Mouse (Mus musculus) limb, embryonic 14.5 days (tissue): ENCODE data around the gene Yipf1. TPM values are rescaled to one million over a fixed set of nuclear protein-coding genes. Genes with fewer than 3 reads are reported as not detected.

ENCODE experiments used
- ATAC-seq: fragments of 200-750 bp; cut with Nextera tagmentation; 2 replicates; pipeline ENCODE4 v1.8.0; 2017; ENCODE audit warnings: low read depth, moderate number of reproducible peaks, moderate TSS enrichment; ENCODE audit not compliant: low FRiP score
- DNase-seq: peaks from one replicate; pipeline ENCODE4 v3.0.0-alpha.2; 2015; ENCODE audit warnings: low spot score
- H3K27ac ChIP-seq: fragments of 300-500 bp; sonication (generic); replicated peaks from 2 replicates; pipeline ENCODE4 v1.5.1; 2014; ENCODE audit warnings: low read depth, mild to moderate bottlenecking, low read length, moderate library complexity, mixed read lengths
- H3K27me3 ChIP-seq: fragments of 300-500 bp; sonication (generic); 2 replicates; pipeline ENCODE4 v1.6.1; 2014; ENCODE audit warnings: low read length, mixed read lengths; ENCODE audit not compliant: control insufficient read depth, insufficient read depth
- H3K36me3 ChIP-seq: fragments of 300-500 bp; sonication (generic); 2 replicates; pipeline ENCODE4 v1.6.1; 2014; ENCODE audit warnings: mild to moderate bottlenecking, low read length, moderate library complexity, mixed read lengths; ENCODE audit not compliant: control insufficient read depth, insufficient read depth
- H3K4me1 ChIP-seq: fragments of 300-500 bp; sonication (generic); 2 replicates; pipeline ENCODE4 v1.6.1; 2014; ENCODE audit warnings: antibody characterized with exemption, low read length, mixed read lengths; ENCODE audit not compliant: control insufficient read depth, insufficient read depth
- H3K4me2 ChIP-seq: fragments of 300-500 bp; sonication (generic); replicated peaks from 2 replicates; pipeline ENCODE4 v1.6.1; 2014; ENCODE audit warnings: low read depth, mild to moderate bottlenecking, low read length, moderate library complexity; ENCODE audit not compliant: severe bottlenecking
- H3K4me3 ChIP-seq: fragments of 300-500 bp; sonication (generic); replicated peaks from 2 replicates; pipeline ENCODE4 v1.5.1; 2014; ENCODE audit warnings: low read length
- H3K9ac ChIP-seq: fragments of 300-500 bp; sonication (generic); 2 replicates; pipeline ENCODE4 v1.6.1; 2014; ENCODE audit warnings: mild to moderate bottlenecking, low read depth, low read length, moderate library complexity; ENCODE audit not compliant: severe bottlenecking
- H3K9me3 ChIP-seq: fragments of 300-500 bp; sonication (generic); 2 replicates; pipeline ENCODE4 v1.6.1; 2016; ENCODE audit warnings: low read length; ENCODE audit not compliant: control insufficient read depth
- POLR2A ChIP-seq: fragments of 200-500 bp; IDR thresholded peaks from 2 replicates; pipeline ENCODE4 v1.8.0; 2012; ENCODE audit warnings: inconsistent platforms, mild to moderate bottlenecking, moderate library complexity, borderline replicate concordance; ENCODE audit not compliant: insufficient read depth, insufficient read length; ENCODE audit errors: extremely low read depth
- WGBS: fragments of 180-500 bp; shearing (Covaris S2); extraction: QIAGEN DNeasy Blood & Tissue Kit; methylation state at CpG from one replicate; pipeline ENCODE4 v1.1.7; 2014; 5-methylcytosine and 5-hydroxymethylcytosine counted together
- polyA plus RNA-seq, 2 experiments: library from polyadenylated mRNA; depleted of rRNA in 1 of 2; stranded (reverse) in 1 of 2; unstranded in 1 of 2; fragments of >200 nt; fragmentation: Nextera tagmentation in 1 of 2; extraction: Ambion mirVana in 1 of 2; gene quantifications; 2 replicates each; pipeline versions ENCODE4 v1.2.1 to v1.2.3; 2012 to 2014

Yipf1 gene
- polyA plus RNA-seq, 2 experiments: 35.8 to 55.2 TPM

GRCm38 (mm10) chr4:107387038-107387437, 72.9 kb downstream of the Yipf1 start:
- 87% methylated on average over 4 of the region's 4 CpGs for WGBS

DNA sequence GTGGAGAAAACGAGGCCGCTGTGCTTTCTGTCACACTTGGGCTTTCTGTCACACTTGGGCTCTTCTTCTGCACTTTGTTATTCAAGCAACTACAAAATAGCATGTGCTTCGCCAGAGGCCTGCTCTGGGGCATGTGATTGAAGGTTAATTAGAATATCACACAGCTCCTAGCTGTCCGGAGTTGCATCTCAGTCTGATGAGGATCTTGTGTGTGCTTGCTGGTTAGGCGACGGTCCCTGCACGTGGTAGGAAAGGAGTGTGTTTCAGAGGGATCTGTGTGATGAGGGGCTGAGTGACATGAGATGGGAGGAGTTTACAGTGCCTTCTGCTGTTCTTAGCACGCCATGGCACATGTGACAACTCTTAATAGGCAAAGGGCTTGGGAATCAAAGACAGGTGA, 73.3 kb downstream of the Yipf1 start:
- DNase-seq: no peak

More at GRCm38 (mm10) chr4:107387038-107387437, 72.9 kb downstream of the Yipf1 start:
- H3K9ac ChIP-seq: no peak overlapping the region
- H3K36me3 ChIP-seq: peaks cover 87% of the 10 kb centered on the region
- H3K9me3 ChIP-seq: no peaks in the 10 kb centered on the region
- ATAC-seq (no peak), DNase-seq (peak; percentile 20)
- H3K4me1 ChIP-seq: no peaks in the 10 kb centered on the region
- H3K4me3 ChIP-seq: no peak overlapping the region
- H3K27me3 ChIP-seq: no peaks in the 10 kb centered on the region
- no peak overlapping the region for H3K27ac ChIP-seq
- TF ChIP-seq POLR2A: no peak
- no peak overlapping the region for H3K4me2 ChIP-seq

DNA sequence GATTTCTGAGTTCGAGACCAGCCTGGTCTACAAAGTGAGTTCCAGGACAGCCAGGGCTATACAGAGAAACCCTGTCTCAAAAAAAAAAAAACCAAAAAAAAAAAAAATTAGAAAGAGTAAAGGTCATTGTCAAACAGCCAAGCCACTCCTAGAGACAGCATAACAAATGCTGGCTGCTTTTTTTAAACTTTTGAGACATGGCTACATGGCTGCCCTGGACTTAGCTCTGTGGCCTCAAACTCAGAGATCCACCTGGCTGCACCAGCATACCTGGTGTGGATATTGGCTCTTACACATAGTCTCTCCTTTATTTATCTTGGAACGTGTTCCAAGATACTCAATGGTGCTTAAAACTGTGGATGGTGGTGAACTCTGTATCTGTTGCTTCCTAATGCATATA, 74.1 kb downstream of the Yipf1 start:
- no peaks in the 10 kb centered on the region for H3K4me1 ChIP-seq
- no peak overlapping the region for H3K9ac ChIP-seq
- H3K9me3 ChIP-seq: no peaks in the 10 kb centered on the region
- DNase-seq (no peak), ATAC-seq (no peak)
- H3K4me3 ChIP-seq: no peak overlapping the region
- H3K4me2 ChIP-seq: no peak overlapping the region
- no peaks in the 10 kb centered on the region for H3K27me3 ChIP-seq
- H3K27ac ChIP-seq: no peak overlapping the region
- TF ChIP-seq POLR2A: no peak
- WGBS: 95% methylated on average over 2 of the region's 2 CpGs
- H3K36me3 ChIP-seq: peaks cover 87% of the 10 kb centered on the region

More for the DNA sequence above, 73.3 kb downstream of the Yipf1 start:
- H3K4me1 ChIP-seq: no peaks in the 10 kb centered on the region
- no peaks in the 10 kb centered on the region for H3K9me3 ChIP-seq
- 92% methylated on average over 8 of the region's 8 CpGs for WGBS
- no peaks in the 10 kb centered on the region for H3K27me3 ChIP-seq
- peaks cover 88% of the 10 kb centered on the region for H3K36me3 ChIP-seq
- no peak for ATAC-seq
- no peak for TF ChIP-seq POLR2A
- no peak overlapping the region for H3K4me2 ChIP-seq
- H3K9ac ChIP-seq: no peak overlapping the region
- H3K27ac ChIP-seq: no peak overlapping the region
- H3K4me3 ChIP-seq: no peak overlapping the region

DNA sequence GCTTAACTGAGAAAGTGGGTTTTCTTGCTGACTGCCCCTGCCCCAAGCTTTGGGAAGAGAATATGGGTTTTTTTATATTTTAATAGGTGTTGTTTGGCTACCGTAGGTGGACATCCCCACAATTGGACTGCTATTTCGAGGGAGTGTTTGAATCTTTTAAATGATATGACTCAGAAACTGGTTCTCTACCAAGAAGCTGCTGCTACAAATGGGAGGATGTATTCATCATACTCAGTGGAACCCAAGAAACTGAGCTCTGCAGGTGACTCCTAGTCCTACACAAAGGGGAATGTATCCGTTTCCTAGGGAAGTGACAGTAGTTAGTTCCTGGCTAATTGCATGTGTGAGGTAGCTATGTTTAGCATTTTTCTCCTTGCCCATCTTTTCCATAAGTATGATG, 75.2 kb downstream of the Yipf1 start:
- no peak overlapping the region for H3K9ac ChIP-seq
- TF ChIP-seq POLR2A: no peak
- no peak for ATAC-seq
- DNase-seq: no peak
- no peaks in the 10 kb centered on the region for H3K27me3 ChIP-seq
- H3K4me2 ChIP-seq: no peak overlapping the region
- no peak overlapping the region for H3K4me3 ChIP-seq
- peaks cover 88% of the 10 kb centered on the region for H3K36me3 ChIP-seq
- no peaks in the 10 kb centered on the region for H3K9me3 ChIP-seq
- 89% methylated on average over 3 of the region's 3 CpGs for WGBS
- no peak overlapping the region for H3K27ac ChIP-seq
- H3K4me1 ChIP-seq: no peaks in the 10 kb centered on the region

GRCm38 (mm10) chr4:107393771-107394170, 79.6 kb downstream of the Yipf1 start:
- H3K9me3 ChIP-seq: no peaks in the 10 kb centered on the region
- no peak for TF ChIP-seq POLR2A
- H3K9ac ChIP-seq: no peak overlapping the region
- H3K4me2 ChIP-seq: no peak overlapping the region
- peaks cover 73% of the 10 kb centered on the region for H3K36me3 ChIP-seq
- DNase-seq: no peak
- no peak overlapping the region for H3K4me3 ChIP-seq
- H3K4me1 ChIP-seq: no peaks in the 10 kb centered on the region
- ATAC-seq: no peak
- 97% methylated on average over 2 of the region's 2 CpGs for WGBS
- no peak overlapping the region for H3K27ac ChIP-seq
- no peaks in the 10 kb centered on the region for H3K27me3 ChIP-seq

Other genes starting within 250 kb of the Yipf1 start
- gene Mrpl37, start 247.5 kb upstream of the Yipf1 start, polyA plus RNA-seq (2012; rRNA removed): 105 and 114 TPM in 2 replicates
- 102 and 104 TPM in 2 replicates for gene Mrpl37, start 247.5 kb upstream of the Yipf1 start, polyA plus RNA-seq (2014; fragmentation: Nextera tagmentation; extraction: Ambion mirVana)
- 8.5 and 10.0 TPM in 2 replicates for gene Cyb5rl, start 247.4 kb upstream of the Yipf1 start, polyA plus RNA-seq (2012; rRNA removed)
- 5.4 and 7.3 TPM in 2 replicates for gene Cyb5rl, start 247.4 kb upstream of the Yipf1 start, polyA plus RNA-seq (2014; fragmentation: Nextera tagmentation; extraction: Ambion mirVana)
- 0.04 and 0.14 TPM in 2 replicates for gene Cdcp2, start 217.5 kb upstream of the Yipf1 start, polyA plus RNA-seq (2012; rRNA removed)
- not detected in 2 replicates for gene Cdcp2, start 217.5 kb upstream of the Yipf1 start, polyA plus RNA-seq (2014; fragmentation: Nextera tagmentation; extraction: Ambion mirVana)
- gene Tmem59, start 136.0 kb upstream of the Yipf1 start, polyA plus RNA-seq (2012; rRNA removed): 235 and 264 TPM in 2 replicates
- gene Tmem59, start 136.0 kb upstream of the Yipf1 start, polyA plus RNA-seq (2014; fragmentation: Nextera tagmentation; extraction: Ambion mirVana): 441 and 468 TPM in 2 replicates
- 12.3 and 16.7 TPM in 2 replicates for gene Tceanc2, start 135.2 kb upstream of the Yipf1 start, polyA plus RNA-seq (2012; rRNA removed)
- gene Tceanc2, start 135.2 kb upstream of the Yipf1 start, polyA plus RNA-seq (2014; fragmentation: Nextera tagmentation; extraction: Ambion mirVana): 27.6 and 29.8 TPM in 2 replicates
- 0.05 and 0.06 TPM in 2 replicates for gene Ldlrad1, start 105.2 kb upstream of the Yipf1 start, polyA plus RNA-seq (2012; rRNA removed)
- gene Ldlrad1, start 105.2 kb upstream of the Yipf1 start, polyA plus RNA-seq (2014; fragmentation: Nextera tagmentation; extraction: Ambion mirVana): 0.17 TPM in 1 of 2 replicates, not detected in the other
- 52.2 and 60.1 TPM in 2 replicates for gene Lrrc42, start 60.8 kb upstream of the Yipf1 start, polyA plus RNA-seq (2012; rRNA removed)
- gene Lrrc42, start 60.8 kb upstream of the Yipf1 start, polyA plus RNA-seq (2014; fragmentation: Nextera tagmentation; extraction: Ambion mirVana): 82.4 and 90.5 TPM in 2 replicates
- gene Hspb11, start 60.8 kb upstream of the Yipf1 start, polyA plus RNA-seq (2012; rRNA removed): 25.5 and 31.5 TPM in 2 replicates
- 44.2 and 51.0 TPM in 2 replicates for gene Hspb11, start 60.8 kb upstream of the Yipf1 start, polyA plus RNA-seq (2014; fragmentation: Nextera tagmentation; extraction: Ambion mirVana)
- 0.06 and 0.09 TPM in 2 replicates for gene Dio1, start 7.2 kb upstream of the Yipf1 start, polyA plus RNA-seq (2012; rRNA removed)
- not detected in 2 replicates for gene Dio1, start 7.2 kb upstream of the Yipf1 start, polyA plus RNA-seq (2014; fragmentation: Nextera tagmentation; extraction: Ambion mirVana)
- 27.8 and 38.8 TPM in 2 replicates for gene Ndc1, start 53.4 kb downstream of the Yipf1 start, polyA plus RNA-seq (2012; rRNA removed)
- 35.4 and 35.8 TPM in 2 replicates for gene Ndc1, start 53.4 kb downstream of the Yipf1 start, polyA plus RNA-seq (2014; fragmentation: Nextera tagmentation; extraction: Ambion mirVana)
- 9.0 and 14.0 TPM in 2 replicates for gene Glis1, start 120.2 kb downstream of the Yipf1 start, polyA plus RNA-seq (2012; rRNA removed)
- gene Glis1, start 120.2 kb downstream of the Yipf1 start, polyA plus RNA-seq (2014; fragmentation: Nextera tagmentation; extraction: Ambion mirVana): 10.0 and 10.7 TPM in 2 replicates